Mouse (Mus musculus) heart, adult 11 months (tissue): ENCODE results near the gene Bbs9.
"Not testable (repeated sequence)": the region's sequence is repeated elsewhere in the genome, so short reads cannot be mapped to it uniquely, and the experiment has no call there.

ENCODE experiments used
- DNase-seq: peaks from one replicate; pipeline ENCODE4 v3.0.0; 2022

Gene Bbs9

DNA sequence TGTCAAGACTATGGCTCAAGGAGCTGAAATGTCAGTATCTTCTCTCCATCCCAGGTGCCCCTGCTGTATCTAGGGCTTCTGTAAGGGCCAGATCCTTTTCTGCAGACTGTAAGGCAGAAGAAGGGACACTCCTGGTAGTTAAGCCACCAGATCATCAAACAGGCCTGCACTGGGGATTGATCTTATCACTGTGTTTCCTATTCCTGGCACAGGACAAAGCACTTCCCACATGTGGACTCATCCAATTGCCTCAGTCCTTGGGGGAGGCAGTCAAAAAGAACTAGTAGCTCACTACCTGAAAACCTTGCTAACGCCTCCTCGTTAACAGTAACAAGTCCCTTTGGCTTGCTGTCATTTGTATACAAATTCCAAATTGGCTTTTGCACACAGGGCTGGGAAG, 336.4 kb downstream of the Bbs9 start:
- peak; percentile 89 for DNase-seq

DNA sequence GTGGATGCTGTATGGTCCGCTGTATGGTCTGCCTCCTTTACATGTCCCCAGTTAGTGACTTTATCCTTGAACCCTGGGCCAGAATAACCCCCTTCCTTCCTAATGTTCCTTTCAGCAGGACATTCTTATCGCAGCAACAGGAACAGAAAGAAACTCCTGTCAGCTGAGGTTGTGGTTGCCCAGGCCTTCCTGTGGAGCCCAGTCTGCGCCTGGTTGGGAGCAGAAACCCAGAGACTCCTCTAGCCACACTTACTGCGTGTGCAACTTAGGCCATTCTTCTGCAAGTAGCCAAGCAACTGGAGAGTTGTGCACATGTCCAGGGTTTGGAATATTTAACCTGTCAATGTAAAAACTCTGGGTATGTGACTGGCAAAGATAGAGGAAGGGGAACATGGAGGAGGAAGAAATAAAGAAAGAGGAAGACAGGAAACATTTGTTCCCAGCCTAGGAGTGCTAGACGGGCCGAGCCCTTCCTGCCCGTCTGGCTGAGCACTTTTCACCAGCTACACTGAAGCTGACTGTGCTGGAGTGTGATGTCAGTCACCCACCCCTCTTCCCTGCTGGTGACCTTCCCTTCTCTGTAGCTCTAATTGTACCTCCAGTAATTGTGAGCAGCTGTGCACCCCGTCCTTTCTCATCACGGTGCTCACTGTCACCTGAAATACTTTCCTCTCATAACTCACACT, 339.0 kb downstream of the Bbs9 start:
- DNase-seq, result peak; percentile 88

DNA sequence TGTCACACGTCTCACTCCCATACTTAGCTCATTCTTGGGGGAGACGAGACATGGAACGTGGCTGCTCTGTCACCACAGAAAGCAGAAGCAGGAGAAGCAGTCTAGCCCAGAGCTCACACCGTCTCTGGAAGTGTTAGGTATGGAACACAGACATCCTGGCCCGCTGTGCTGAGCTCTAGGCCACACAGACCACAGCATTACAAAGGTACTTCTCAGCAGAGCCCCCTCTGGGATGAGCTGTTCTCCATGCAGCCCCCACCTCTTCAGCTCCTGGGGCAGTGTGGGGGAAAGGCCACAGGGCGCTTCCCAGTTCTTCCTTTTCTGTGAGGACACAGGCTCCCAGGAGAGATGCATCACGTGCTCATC, 339.6 kb downstream of the Bbs9 start:
- DNase-seq, result peak; percentile 93

DNA sequence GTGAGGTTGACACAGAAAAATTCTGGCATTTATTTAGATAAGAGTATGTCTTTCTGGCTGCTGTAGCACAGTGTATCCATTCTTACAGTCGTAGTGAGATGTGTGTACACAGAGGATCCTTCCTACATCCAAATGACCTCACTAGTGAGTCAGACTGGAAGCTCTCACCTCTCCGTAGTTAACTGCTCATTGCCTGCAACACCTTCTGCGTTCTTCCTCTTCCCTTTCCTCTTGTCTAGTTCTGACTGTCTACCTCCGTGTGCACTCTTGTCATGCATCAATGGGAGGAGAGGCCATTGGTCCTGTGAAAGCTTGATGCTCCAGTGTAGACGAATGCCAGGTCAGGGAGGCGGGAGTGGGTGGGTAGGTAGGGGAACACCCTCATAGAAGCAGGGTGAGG, 344.0 kb downstream of the Bbs9 start:
- no peak for DNase-seq

DNA sequence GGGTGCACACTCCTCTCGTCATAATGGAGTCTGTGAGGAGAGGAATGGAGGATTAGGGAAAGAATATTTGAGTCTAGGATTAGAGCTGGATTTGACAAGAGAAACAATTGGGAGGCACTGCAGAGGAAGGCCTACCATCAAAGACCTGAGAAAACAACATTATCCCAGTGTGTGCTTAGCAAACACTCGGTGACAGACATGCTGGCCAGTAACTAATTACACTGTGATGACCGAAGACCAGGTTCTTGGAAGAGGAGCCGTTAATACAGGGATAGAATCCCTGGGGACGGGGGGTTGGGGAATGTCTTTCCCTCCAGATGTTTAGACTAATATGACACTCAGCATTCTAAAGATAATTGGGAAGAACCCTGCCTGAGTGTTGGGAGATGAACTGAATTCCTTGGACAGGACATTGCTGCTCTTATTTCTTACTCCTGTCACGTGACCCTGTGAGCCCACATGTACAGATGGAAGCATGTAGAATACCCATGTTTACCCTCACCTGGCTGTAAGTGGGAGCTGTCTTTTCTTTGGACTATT, 345.2 kb downstream of the Bbs9 start:
- no peak for DNase-seq

DNA sequence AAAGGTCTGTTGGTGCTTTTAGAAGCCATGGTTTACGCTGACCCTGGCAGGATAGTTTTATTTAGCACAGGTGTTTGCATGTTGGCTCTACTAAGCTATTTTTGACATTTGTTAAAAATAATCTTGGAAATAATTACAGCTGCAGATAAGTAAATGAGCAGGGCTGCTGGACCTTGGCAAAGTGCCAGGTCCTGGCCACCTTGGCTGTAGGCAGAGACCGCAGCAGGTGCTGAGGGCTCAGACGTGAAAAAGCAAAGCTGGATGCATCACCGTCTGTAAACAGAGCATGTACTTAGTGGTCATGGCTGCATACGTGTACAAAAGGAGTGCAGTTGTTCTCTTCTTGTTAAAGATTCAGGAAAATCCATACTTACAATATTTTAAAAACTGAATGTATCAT, 347.3 kb downstream of the Bbs9 start:
- peak; percentile 90 for DNase-seq

DNA sequence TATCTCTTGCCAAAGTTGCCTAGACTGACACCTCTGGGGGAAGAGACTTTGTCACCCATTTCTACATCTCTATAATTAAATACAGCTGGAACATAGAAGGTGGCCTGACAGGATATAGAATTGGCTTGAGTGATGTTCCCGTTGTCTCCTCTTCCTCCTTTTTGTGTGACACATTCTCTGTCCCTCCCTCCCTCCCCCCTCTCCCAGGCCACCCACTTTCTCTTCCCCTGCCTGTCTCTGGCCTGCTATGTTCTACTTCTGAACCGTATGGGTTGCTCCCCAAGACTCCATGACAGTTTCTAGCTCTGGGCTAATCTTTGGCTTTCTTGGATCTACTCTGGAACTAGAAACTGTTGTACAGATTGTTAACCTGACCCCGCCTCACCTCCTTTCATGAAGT, 348.3 kb downstream of the Bbs9 start:
- DNase-seq, result no peak

DNA sequence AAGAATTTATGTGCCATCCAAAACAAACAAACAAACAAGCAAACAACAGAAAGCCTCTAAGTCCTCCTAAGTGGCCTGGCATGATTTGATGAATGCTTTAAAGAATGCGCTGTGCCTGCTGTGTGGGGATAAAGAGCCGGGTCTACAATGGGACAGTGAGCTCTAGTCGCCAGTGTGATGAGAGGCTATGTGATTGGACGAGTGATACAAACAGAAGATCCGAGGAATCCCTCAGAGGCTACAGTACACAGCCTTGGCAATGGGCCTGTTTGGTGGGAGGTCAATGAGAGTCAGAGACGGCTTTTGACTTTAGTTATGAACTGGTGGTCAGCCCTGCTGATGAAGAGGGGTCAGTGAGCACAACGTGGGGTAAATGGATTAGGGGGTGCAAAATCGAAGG, 349.4 kb downstream of the Bbs9 start:
- DNase-seq, result peak; percentile 83

DNA sequence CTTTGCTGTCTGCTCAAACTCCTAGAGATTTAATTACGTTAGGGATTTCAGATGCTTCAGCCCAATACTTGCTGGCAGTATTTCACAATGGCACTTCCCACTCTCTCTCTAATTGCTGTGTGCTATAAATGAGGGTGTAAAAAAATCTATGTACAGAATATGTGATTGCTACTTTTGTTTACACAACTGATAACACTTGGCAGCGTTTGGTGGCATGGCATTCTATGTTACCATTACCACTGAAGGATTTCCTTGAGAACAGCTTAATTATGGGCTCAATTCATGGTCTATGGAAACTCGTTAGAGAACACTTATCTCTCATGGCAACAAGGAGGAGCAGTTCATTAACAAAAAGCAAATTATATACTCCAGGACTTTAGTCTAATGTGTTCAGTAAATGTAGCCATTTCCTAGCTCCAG, 351.1 kb downstream of the Bbs9 start:
- DNase-seq, result no peak

DNA sequence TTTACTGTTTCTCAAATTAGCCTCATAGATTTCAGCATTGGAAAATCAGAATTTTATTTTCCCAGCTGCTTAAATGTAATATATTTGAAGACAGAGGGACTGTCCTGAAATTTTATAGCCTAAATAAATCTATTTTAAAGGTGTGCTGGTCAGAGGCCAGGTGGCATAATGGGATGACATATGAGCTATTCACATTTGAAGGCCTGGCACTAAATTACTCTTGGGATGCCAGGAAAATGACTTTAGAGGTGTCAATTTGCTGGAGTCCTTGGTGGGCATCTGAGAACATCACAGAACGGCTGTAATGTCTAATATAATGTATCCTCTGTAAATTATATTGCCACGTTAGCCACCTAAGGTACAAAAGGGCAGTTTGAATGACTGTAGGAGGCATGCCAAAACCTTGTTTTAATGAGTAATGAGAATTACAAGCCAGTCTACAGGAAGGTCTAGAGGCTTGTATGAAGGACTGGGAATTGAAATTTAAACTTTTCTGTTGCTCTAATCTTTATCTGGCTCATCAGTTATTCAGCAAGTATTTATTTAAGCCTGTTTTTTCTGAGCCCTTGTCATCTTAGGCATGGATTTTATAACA, 351.8 kb downstream of the Bbs9 start:
- DNase-seq, result no peak

DNA sequence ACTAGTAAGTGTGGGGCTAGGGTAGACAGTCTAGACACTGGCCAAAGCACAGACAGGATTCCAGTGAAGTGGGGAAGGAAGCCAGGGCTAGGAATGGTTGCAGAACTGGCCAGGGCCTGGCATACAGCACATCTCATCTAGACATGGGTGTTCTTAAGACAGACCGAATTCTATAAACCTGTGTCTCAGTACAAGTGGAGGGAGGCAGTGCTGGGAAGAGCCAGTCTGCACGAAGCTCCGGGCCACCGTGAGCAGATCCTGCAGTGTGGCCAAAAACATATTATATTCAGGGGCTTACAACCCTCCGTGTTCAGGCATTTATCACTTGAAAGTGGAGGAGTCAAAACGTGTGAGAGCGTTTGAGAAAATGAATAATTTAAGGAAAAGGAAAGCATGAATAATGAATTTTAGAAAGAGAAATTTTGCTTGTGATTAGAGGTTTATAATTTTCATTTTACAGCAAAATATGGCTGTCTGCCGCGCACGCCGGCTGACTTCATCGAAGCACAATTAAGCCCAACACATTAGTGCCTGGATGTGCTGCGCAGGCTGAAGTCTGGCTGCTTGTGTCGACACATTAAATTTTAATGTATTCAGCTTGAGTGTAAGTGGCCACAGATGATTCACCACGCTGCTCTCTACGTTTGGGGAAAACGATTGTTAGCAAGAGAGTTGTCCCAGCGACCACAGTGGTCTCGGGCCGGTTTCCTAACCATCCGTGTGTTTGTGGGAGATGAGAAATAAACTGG, 353.9 kb downstream of the Bbs9 start:
- no peak for DNase-seq

DNA sequence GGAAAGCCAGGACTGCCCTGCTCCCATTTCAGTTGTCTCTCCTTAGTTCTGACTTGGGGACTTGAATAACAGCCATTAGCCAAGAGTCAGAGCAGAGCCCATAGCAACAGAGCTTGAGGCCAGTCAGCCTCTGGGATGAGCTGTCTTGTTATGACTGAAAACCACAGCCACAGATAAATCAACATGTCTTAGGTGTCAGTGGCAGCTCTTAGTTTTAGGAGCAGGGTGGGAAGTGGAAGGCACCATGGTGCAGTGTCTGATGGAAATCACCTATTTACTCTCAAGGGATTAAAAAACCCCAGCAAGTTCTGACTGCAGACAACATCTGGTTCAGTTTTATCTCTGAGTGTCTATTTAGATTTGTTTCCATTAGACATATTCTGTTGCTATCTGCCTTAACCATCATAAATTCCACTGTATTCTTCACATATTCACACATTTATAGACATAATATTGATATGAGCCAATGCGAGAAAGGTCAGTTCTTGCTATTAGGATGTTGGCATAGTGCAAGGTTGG, 359.5 kb downstream of the Bbs9 start:
- no peak for DNase-seq

DNA sequence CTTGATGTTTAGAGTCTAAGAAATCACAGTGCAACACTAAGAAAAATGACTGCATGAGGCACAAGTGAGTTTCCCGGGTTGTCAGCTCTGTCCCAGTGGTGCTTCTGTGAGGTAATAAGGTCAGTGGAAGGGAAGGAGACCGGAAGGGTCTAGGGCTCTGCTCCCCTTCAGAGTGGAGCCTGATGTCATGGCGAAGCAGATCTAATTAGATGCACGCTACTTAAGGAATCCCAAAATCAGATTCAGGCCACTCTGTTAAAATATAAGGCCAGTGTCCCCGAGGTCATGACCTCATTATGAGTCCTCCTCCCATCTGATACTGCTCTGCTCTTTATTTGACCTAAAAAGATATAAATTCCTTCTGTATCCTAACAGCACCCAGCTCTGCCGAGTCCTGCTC, 361.5 kb downstream of the Bbs9 start:
- no peak for DNase-seq

DNA sequence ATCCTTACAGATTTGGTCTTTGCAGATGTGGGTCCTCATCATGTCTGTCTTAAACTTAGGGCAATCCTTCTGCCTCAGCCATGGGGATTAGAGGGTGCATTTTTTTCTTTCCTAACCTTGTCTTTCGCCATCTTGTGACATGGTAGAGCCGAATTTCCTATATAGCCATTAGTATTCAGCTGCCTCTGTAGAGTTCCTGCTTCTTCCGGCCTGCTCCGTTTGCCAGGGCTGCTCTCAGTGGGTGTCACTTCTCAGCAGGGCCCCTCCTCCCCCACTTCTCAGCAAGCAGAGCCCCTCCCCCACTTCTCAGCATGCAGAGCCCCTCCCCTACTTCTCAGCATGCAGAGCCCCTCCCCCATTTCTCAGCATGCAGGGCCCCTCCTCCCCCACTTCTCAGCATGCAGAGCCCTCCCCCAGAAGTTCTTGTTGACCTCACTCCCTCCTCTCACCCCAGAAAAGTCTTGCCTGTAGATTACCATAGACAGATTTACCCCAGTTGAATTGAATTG, 362.2 kb downstream of the Bbs9 start:
- DNase-seq, result no peak

DNA sequence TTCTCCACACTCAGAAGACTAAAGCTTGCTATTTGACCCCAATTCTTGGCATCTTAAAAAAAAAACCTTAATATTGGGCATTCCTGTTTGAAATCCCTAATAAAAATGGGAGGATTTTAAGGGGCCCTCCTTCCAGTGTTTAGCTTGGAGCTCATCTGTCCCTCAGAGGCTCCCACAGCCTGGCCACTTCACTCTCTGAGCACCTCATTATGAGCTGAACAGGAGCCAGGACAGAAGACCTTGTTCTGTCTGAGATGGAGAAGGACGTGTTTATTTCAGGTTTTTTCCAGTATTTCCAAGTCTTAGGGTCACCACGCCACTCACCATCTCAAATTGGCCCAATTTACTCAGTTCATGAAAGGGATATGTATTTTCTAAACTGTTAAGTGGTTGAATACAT, 370.5 kb downstream of the Bbs9 start:
- no peak for DNase-seq

DNA sequence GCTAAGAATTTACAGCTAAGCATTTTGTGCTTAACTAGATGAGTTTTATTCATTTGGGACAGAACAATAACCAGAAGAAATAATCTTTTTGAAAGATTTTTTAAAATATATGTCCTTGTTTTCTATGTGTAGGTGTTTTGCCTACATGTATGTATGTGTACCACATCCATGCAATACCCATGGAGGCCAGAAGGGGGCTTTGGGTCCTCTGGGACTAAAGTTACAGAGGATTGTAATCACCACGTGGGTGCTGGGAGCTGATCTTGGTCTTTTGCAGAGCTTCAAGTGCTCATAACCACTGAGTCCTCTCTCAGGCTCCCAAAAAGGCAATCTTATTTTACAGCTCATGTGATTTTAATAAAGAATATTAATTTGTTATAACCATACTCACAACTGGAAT, 371.3 kb downstream of the Bbs9 start:
- no peak for DNase-seq

DNA sequence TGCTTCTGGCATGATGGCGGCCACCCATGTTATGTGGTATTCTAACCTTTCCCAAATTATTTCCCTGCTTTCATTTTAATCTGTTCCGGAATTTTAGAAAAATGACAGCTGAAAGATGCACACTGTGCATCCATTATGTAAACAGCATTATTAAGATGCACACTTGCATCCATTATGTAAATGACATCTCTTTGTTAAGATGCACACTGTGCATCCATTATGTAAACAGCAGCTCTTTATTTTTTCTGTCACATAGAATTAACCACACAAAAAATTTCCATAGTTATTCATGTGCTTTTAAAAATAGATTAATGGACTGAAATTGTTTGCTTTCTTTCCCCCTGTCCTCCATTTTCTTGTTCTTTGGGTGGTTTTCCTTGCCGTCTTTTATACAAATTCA, 373.3 kb downstream of the Bbs9 start:
- DNase-seq, result no peak

DNA sequence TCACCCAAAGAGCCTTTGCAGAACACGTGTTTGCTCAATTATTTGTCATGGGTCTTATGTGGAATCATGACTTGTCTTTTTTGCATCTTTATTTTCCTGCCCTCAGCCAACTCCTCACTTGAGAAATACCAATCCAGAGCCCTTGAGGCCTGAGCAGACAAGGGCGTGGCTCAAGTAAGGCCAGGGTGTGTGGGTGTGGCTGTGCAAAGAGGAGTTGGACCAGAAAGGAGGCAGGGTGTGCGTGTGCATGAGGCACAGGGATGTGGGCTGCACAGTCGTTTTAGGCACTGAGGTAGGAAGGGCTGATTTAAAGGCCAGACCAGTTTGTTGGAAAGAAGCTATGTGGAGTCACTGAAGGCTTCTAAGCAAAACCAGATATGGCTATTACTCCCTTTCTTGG, 373.7 kb downstream of the Bbs9 start:
- DNase-seq, result no peak

DNA sequence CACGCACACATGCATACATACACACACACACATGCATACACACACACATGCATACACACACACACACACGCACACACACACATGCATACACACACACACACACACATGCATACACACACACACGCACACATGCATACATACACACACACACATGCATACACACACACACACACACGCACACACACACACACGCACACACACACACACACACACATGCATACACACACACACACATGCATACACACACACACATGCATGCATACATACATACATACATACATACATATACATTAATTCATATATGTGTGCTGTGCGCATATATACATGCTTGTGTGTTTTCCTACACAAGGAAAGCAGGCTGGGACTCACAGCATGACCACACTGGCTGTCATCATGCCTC, 393.6 kb downstream of the Bbs9 start:
- DNase-seq, result not testable (repeated sequence)

DNA sequence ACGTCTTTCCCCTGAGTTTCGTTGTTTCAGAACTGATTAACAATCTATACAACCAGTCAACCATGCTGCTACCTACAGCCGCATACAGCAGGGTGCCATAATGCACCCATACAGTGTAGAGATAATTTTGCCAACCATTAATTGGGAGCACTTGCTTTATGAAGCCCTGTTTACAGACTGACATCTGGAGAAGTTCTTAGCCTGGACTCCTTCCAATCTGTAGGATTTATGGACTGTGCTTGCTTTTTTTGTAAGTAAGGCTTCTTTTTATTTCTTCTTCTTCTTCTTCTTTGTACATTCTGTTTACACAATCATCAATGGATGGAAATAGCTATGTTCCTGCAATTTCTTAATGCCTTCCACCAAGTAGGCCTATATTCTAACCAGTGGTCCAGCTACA, 395.1 kb downstream of the Bbs9 start:
- DNase-seq, result no peak

DNA sequence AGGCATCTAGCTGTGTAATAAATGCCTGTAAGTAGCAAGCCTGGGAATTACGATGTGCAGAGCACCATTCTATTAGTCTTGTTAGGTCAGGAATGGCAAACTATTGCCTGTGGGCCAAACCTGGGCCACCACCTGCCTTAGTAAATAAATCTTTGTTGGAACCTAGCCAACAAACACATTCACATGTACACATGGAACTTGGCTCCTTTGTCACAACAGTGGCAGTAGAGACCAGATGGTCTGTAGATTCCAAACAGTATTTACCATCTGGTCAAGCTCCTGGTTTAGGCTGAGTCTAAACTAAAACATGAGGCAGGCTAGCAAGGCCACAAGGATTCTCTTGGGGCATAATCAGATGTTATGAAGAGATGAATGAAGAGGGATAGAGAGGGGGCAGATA, 399.7 kb downstream of the Bbs9 start:
- DNase-seq, result no peak

DNA sequence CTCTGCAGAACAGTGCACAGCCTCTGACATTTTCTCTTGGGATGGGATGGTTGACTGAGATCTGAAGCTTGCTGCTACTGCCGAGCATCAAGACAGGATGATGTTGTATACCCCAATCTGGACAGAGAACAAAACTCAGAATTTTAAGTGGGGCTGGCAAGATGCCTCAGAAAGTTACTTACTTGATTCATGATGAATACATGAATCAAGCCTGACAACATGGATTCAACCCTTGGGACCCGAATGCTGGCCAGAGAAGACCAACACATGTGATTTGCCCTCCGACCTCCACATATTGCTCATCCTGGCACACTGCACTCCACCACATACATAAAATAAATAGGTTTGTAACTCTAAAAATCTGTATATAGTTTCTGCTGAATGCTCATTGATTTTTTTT, 403.8 kb downstream of the Bbs9 start:
- no peak for DNase-seq

DNA sequence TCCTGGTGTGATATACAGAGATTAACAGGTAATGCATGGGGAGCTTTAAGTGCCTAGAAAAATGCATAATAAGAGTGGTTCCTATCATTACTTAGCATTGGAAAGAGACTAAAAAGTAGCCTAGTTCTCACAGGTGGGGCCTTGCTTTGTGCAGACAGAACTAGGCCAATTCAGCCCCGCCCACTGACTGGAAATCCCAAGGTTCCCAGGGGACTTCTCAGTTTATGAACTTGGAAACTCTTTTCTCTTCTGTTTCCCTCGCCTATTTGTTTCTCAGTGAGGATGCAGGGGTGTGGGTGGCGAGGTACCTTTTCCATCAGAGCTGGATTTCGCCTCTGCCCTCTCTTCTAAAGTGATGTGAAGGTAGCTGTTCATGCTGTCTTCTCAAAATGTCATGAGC, 410.8 kb downstream of the Bbs9 start:
- DNase-seq, result peak; percentile 90

DNA sequence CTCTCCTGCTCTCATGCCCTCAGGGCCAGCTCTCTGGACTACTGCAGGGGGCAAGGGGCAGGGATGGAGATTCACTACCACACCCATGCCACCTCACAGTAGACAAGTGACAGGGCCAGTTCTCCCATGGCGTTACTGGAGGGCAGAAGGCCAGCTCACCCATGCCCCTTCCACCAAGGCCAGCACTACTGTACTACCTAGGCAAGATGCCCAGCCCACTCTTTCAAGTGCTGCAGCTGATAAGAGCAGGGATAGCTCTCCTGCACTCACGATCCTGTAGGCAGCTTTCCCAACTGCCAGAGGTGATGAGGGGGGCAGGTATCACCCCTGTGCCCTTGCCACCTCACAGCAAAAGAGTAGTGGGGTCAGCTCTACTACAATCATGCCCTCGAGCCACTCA, 429.9 kb downstream of the Bbs9 start:
- peak; percentile 95 for DNase-seq
